Mouse (Mus musculus) forebrain, postnatal 0 days (tissue): ENCODE measurements around the gene Gm43518. TPM values are rescaled to one million over a fixed set of nuclear protein-coding genes. Genes with fewer than 3 reads are reported as not detected.

Experiments used
- ATAC-seq: fragments of 200-750 bp; cut with Nextera tagmentation; 2 replicates; pipeline ENCODE4 v1.8.0; 2017; ENCODE audit warnings: mild to moderate bottlenecking, moderate library complexity
- DNase-seq: peaks from one replicate; pipeline ENCODE4 v3.0.0-alpha.2; 2015
- H3K27ac ChIP-seq: fragments of 300-500 bp; sonication (generic); 2 replicates; pipeline ENCODE4 v1.5.1; 2014; ENCODE audit warnings: low read depth, mild to moderate bottlenecking, antibody characterized with exemption, low read length, moderate library complexity, mixed read lengths
- H3K27me3 ChIP-seq: fragments of 300-500 bp; sonication (generic); 2 replicates; pipeline ENCODE4 v1.6.1; 2014; ENCODE audit warnings: mild to moderate bottlenecking, low read length, mixed read lengths; ENCODE audit not compliant: insufficient read depth
- H3K36me3 ChIP-seq: fragments of 300-500 bp; sonication (generic); 2 replicates; pipeline ENCODE4 v1.6.1; 2014; ENCODE audit warnings: mild to moderate bottlenecking, moderate library complexity; ENCODE audit not compliant: insufficient read depth
- H3K4me1 ChIP-seq: fragments of 300-500 bp; sonication (generic); 2 replicates; pipeline ENCODE4 v1.6.1; 2014; ENCODE audit warnings: antibody characterized with exemption; ENCODE audit not compliant: insufficient read depth
- H3K4me2 ChIP-seq: fragments of 300-500 bp; sonication (generic); 2 replicates; pipeline ENCODE4 v1.6.1; 2014; ENCODE audit warnings: low read depth, mild to moderate bottlenecking, moderate library complexity
- H3K4me3 ChIP-seq: fragments of 300-500 bp; sonication (generic); 2 replicates; pipeline ENCODE4 v1.5.1; 2014; ENCODE audit warnings: low read depth, low read length, mixed read lengths
- H3K9ac ChIP-seq: fragments of 300-500 bp; sonication (generic); 2 replicates; pipeline ENCODE4 v1.6.1; 2014; ENCODE audit warnings: mild to moderate bottlenecking
- H3K9me3 ChIP-seq: fragments of 300-500 bp; sonication (generic); 2 replicates; pipeline ENCODE4 v1.6.1; 2016; ENCODE audit warnings: low read length
- CTCF ChIP-seq: sonication (generic); IDR thresholded peaks from 2 replicates; pipeline ENCODE4 v1.5.1; 2016; ENCODE audit warnings: antibody characterized with exemption, control low read depth, low read depth
- WGBS: fragments of 180-500 bp; shearing (Covaris S2); extraction: QIAGEN DNeasy Blood & Tissue Kit; methylation state at CpG from one replicate; pipeline ENCODE4 v1.1.7; 2014; 5-methylcytosine and 5-hydroxymethylcytosine counted together
- polyA plus RNA-seq: library from polyadenylated mRNA; unstranded; fragments of >200 nt; fragmentation: Nextera tagmentation; extraction: Ambion mirVana; gene quantifications from 2 replicates; pipeline ENCODE4 v1.2.1, GENCODE M21; 2015
- total RNA-seq: library from RNA; depleted of rRNA; stranded (reverse); fragments of >200 nt; gene quantifications from 2 replicates; pipeline ENCODE4 v1.2.3, GENCODE M21; 2014

Gm43518 gene
- total and polyA plus RNA-seq, 2 experiments from 2014 or later: 0.57 to 1.2 TPM

DNA sequence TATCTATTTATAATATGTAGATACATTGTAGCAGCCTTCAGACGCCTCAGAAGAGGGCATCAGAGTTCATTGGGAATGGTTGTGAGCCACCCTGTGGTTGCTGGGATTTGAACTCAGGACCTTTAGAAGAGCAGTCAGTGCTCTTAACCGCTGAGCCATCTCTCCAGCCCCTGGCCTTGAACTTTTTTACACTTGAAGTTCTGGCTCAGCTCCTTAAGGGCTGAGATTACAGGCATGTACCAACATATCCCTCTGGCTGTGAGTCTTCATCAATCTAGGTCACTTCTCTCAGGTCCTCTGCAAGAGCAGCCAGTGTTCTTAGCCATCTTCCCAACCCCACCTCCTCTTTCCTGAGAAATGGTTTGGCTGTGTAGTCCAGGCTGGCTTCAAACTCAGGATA lies 36.9 kb upstream of the Gm43518 start:
- Histone ChIP-seq H3K9me3 (no peaks in the 10 kb centered on the region), H3K4me3 (no peak overlapping the region), H3K27ac (no peak overlapping the region), H3K27me3 (no peaks in the 10 kb centered on the region), H3K4me2 (no peak overlapping the region), H3K36me3 (no peaks in the 10 kb centered on the region), H3K9ac (no peak overlapping the region), H3K4me1 (no peaks in the 10 kb centered on the region)
- no peak for DNase-seq
- WGBS: 68% methylated on average over 2 of the region's 2 CpGs
- no peak for TF ChIP-seq CTCF
- no peak for ATAC-seq

GRCm38 (mm10) chr5:123890987-123891386 lies 36.2 kb upstream of the Gm43518 start:
- ATAC-seq (no peak), DNase-seq (no peak)
- Histone ChIP-seq H3K4me3 (no peak overlapping the region), H3K4me1 (no peaks in the 10 kb centered on the region), H3K27me3 (no peaks in the 10 kb centered on the region), H3K36me3 (no peaks in the 10 kb centered on the region), H3K9me3 (no peaks in the 10 kb centered on the region), H3K4me2 (no peak overlapping the region), H3K9ac (no peak overlapping the region), H3K27ac (no peak overlapping the region)
- no peak for TF ChIP-seq CTCF
- 80% methylated on average over 5 of the region's 5 CpGs for WGBS

DNA sequence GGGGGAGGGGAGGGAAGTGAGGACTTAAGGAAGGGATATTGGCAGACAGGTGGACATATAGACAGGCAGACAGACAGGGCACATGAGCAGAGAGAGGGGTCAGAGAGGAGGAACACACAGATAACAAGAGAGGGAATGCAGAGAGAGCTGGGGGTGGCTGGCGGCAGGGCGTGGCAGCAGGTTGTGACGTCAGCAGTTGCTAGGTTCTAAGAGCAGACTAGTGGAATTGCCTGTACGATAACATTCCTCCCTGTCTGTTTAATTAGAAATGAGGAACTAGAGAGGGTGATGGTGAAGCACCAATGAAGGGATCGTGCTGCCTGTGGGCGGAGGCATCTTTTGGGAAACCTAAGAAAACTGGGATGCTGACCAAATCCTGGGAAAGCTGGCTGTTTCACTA lies 35.5 kb upstream of the Gm43518 start:
- peak; percentile 67 for DNase-seq
- no peaks in the 10 kb centered on the region for H3K4me1 ChIP-seq
- no peak; the same call in 1 of the 2 replicates for ATAC-seq

DNA sequence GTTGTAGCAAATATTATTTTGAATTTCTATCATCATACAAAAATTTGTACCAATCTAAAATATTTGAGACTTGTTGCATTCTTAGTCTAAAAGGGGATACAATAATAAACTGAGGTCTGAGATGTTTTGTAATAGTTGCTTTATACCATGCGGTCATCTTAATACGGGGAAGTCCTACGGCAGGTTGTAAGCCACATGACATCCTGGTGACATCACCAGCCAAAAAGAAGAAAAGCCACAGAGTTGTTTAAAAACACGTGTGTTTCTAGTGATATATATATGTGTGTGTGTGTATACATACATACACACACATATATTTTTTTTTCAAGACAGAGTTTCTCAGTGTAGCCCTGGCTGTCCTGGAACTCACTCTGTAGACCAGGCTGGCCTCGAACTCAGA lies 33.7 kb upstream of the Gm43518 start:
- Histone ChIP-seq H3K27me3 (no peaks in the 10 kb centered on the region), H3K9me3 (no peaks in the 10 kb centered on the region), H3K4me1 (no peaks in the 10 kb centered on the region), H3K36me3 (no peaks in the 10 kb centered on the region), H3K4me3 (no peak overlapping the region), H3K27ac (no peak overlapping the region), H3K9ac (no peak overlapping the region), H3K4me2 (no peak overlapping the region)
- no peak for DNase-seq
- no peak for ATAC-seq
- 93% methylated on average over 5 of the region's 5 CpGs for WGBS
- no peak for TF ChIP-seq CTCF

More for the DNA sequence above, 35.5 kb upstream of the Gm43518 start:
- no peak overlapping the region for H3K27ac ChIP-seq
- H3K27me3 ChIP-seq: no peaks in the 10 kb centered on the region
- no peaks in the 10 kb centered on the region for H3K36me3 ChIP-seq
- WGBS: 54% methylated on average over 6 of the region's 6 CpGs
- H3K4me2 ChIP-seq: peak overlapping the region; percentile 8; the same call in 1 of the 2 replicates
- no peak overlapping the region for H3K9ac ChIP-seq
- H3K4me3 ChIP-seq: no peak overlapping the region
- no peaks in the 10 kb centered on the region for H3K9me3 ChIP-seq
- no peak for TF ChIP-seq CTCF

- H3K27ac ChIP-seq: no peak overlapping the region
- H3K36me3 ChIP-seq: no peaks in the 10 kb centered on the region
- no peak overlapping the region for H3K4me3 ChIP-seq
- H3K4me1 ChIP-seq: no peaks in the 10 kb centered on the region
- H3K27me3 ChIP-seq: no peaks in the 10 kb centered on the region
- DNase-seq (no peak), ATAC-seq (no peak)
- no peak overlapping the region for H3K4me2 ChIP-seq
- WGBS: 82% methylated on average over 11 of the region's 11 CpGs
- H3K9me3 ChIP-seq: no peaks in the 10 kb centered on the region
- no peak for TF ChIP-seq CTCF
- no peak overlapping the region for H3K9ac ChIP-seq
Measured at GRCm38 (mm10) chr5:123896395-123896794, 30.8 kb upstream of the Gm43518 start.

DNA sequence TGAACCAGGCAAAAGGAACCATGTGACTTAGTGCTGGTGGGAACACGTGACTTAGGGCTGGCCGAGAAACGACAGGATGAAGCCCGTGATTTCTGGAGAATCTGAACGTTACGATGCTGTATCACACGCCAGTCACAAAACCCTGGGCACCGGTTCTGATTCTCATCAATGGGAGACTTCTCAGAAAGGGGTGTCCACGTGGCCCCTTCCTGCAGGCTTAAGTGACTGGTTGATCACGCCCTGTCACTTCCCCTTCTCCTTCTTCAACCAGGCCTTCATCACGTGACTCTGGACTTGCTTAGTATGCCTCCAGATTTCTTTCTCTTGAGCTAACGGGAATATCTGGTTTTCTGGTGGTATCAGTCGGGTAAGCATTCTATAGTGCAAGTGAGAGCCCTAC lies 29.9 kb upstream of the Gm43518 start:
- H3K4me3 ChIP-seq: no peak overlapping the region
- H3K27me3 ChIP-seq: no peaks in the 10 kb centered on the region
- H3K9me3 ChIP-seq: no peaks in the 10 kb centered on the region
- no peak overlapping the region for H3K27ac ChIP-seq
- 85% methylated on average over 13 of the region's 13 CpGs for WGBS
- DNase-seq (no peak), ATAC-seq (no peak)
- no peaks in the 10 kb centered on the region for H3K4me1 ChIP-seq
- no peak for TF ChIP-seq CTCF
- H3K9ac ChIP-seq: no peak overlapping the region
- no peak overlapping the region for H3K4me2 ChIP-seq
- H3K36me3 ChIP-seq: no peaks in the 10 kb centered on the region

DNA sequence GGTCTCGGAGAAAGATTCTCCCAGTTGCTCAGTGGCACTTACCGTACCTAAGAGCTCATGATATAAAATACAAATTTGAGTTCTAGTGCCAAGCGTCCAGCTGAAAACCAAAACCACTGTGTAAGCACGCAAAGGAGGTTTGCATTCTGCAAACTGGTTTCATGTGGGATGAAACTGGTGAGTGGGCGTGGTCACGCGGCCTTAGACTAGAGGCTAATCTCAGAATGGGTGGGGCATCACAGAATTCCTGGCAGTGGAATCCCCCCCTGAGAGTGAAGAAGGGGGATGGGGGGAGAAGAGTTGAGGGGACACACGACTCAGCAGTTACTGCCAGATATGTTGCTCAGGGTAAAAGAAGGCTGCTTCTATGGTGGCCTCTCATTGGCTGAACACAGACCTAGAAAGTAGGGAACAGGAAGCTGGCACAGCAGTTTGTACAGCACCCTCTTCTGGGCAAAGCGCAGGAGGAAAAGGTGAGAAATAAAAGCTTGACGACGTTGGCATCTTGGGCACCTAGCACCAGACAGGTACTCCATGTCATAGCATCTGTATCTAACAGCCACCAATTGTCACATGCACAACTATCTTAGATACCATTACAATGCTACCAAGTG lies 23.1 kb upstream of the Gm43518 start:
- DNase-seq (no peak), ATAC-seq (no peak)
- no peaks in the 10 kb centered on the region for H3K27me3 ChIP-seq
- TF ChIP-seq CTCF: no peak
- 79% methylated on average over 11 of the region's 11 CpGs for WGBS
- no peak overlapping the region for H3K27ac ChIP-seq
- no peak overlapping the region for H3K4me3 ChIP-seq
- peaks cover 9% of the 10 kb centered on the region; the same call in 1 of the 2 replicates for H3K4me1 ChIP-seq
- no peak overlapping the region for H3K4me2 ChIP-seq
- H3K36me3 ChIP-seq: peaks cover 10% of the 10 kb centered on the region; the same call in 1 of the 2 replicates
- H3K9ac ChIP-seq: no peak overlapping the region
- H3K9me3 ChIP-seq: no peaks in the 10 kb centered on the region
